Mouse (Mus musculus) C2C12 (cell line): Measurements from ENCODE around the gene Rhbdl1.

Experiments used
- MYOG ChIP-seq: IDR thresholded peaks from one replicate; pipeline ENCODE4 v1.6.1; 2011; ENCODE audit not compliant: control insufficient read depth, insufficient read length; ENCODE audit errors: extremely low read depth
- USF1 ChIP-seq: IDR thresholded peaks from one replicate; pipeline ENCODE4 v1.6.1; 2011; ENCODE audit warnings: low read depth, mild to moderate bottlenecking, control low read depth, moderate library complexity

DNA sequence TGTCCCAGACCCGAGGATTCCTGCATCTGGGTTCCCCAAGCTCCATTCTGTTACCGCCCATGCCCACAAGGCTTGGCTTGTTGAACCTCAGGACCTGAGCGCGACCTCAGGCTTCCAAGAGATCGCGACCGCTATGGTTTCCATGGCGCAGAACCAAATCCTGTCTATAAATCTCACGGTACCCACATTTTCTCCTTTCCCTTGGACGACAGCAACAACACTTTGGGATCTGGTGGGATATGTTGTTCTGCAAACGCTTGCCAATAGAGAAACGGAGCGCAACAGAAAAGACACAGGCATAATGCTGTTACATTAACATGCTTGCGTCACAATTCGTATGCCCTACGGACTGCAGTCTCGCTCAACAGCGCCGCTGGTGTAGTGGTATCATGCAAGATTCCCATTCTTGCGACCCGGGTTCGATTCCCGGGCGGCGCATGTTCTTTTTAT is 37.7 kb upstream of the Rhbdl1 start, which contains the start of gene Mettl26:
- TF ChIP-seq USF1 = no peak
- no peak for TF ChIP-seq MYOG
